Mouse (Mus musculus): ENCODE measurements around the gene Dna2.

DNA sequence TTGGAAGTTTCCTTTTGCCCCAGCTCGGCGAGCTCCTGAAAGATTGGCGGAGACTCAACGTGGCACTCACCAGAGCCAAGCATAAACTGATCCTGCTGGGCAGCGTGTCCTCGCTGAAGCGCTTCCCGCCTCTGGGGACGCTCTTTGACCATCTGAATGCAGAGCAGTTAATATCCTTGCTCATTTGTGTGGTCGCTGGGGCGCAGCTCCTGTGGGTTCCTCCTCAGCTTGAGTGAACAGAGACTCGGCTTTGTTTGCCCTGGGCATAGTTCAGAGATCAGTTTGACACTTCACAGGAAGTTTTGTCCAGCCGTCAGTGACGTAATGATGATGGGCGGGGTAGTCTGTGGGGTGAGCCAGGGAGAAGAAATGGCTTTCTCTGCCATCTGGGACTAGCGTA, 25.0 kb downstream of the Dna2 start:
- no peak for TF ChIP-seq GATA1 (IDR thresholded peaks at IDR 0.05; ENCODE audit: borderline replicate concordance, low read length)
- TF ChIP-seq FLI1 (IDR thresholded peaks at IDR 0.05; ENCODE audit: low read length), result no peak
